Mouse (Mus musculus): ENCODE data around the gene Ier3.

Gene Ier3

DNA sequence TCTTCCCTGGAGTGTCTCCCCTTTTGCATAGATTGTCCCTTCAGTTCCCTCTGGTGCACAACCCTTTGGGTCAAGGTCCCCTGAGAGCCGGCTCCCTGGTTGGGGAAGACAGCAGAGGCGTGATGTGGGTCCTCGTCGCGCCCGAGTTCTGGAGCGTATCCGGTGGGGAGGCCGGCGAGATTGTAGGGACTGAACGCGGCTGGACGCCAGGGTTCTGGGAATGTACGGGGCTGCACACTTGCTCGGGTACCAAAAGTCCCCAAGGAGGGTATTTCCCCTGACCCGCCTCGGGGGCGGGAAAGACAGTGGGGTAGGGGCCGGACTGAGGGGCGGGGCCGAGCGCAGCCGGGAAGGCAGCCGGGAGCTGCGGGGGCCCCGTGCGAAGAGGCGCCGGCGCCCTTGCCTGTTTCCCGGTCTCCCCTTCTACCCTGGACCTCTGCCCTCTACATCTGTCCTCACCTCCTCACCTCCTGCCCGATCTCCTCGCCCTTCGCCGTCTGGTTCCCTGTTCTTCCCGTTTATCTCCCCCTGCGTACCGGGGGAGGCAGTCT is 44.9 kb downstream of the Ier3 start:
- DNase-seq (ENCODE audit: low read depth in 1 of 2, low spot score in 2 of 2) = no peak

DNA sequence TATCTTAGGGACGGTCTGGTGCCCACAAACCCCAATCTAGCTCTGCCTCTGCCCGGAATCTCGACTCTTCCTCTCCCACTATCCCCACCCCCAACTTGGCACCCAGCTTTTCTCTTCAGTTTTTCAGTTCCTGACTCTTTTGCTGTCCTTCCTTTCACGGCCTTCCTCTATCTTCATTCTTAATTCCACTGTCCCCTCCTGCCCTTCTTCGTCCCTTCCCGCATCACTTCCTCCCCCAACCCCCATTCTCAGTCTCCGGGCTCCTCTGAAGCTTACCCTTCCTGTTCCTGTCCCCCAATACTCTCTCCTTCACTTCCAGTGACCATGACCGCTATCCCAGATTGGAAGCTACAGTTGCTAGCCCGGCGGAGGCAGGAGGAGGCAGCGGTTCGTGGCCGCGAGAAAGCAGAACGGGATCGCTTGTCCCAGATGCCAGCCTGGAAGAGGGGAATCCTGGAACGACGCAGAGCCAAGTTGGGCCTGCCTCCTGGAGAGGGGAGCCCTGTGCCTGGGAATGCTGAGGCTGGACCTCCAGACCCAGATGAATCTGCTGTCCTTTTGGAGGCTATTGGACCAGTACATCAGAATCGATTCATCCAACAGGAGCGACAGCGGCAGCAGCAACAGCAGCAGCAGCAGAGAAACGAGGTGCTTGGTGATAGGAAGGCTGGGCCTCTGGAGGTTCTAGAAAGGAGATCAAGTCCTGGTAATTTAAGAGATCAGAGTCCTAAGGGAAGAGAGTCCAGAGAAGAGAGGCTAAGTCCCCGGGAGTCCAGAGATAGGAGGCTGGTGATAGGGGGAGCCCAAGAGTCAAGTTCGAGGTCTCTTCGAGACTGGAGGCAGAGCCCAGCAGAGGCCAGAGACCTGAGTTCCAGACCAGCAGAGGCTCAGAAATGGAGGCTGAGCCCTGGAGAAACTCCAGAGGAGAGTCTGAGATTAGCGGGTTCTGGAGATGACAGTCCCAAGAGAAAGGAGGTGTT is 45.7 kb downstream of the Ier3 start:
- DNase-seq (ENCODE audit: low read depth in 1 of 2, low spot score in 2 of 2) = peak in 1 of 2 experiments; percentile 29

DNA sequence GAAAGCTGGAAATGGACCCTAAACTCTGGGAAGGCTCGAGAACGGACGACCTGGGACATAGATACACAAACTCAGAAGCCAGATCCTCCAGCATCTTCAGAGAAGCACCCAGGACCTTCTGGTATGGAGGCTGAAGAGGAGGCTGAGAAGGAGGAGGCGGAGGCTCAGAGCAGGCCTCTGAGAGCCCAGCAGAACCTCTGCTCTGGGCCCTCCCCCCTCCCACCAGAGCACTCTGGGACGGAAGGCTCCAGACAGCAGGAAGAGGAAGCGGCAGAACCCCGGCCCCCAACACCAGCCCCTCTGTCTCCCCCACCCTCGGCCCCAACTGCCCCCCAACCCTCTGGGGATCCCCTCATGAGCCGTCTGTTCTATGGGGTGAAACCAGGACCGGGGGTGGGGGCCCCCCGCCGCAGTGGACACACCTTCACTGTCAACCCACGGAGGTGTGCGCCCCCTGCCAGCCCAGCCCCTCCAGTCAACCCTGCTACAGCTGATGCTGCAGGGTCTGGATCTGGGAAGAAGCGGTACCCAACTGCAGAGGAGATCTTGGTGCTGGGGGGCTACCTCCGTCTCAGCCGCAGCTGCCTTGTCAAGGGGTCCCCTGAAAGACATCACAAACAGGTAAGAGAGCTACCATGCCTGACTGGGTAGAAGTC is 46.8 kb downstream of the Ier3 start:
- DNase-seq (ENCODE audit: low read depth in 1 of 2, low spot score in 2 of 2) = no peak

DNA sequence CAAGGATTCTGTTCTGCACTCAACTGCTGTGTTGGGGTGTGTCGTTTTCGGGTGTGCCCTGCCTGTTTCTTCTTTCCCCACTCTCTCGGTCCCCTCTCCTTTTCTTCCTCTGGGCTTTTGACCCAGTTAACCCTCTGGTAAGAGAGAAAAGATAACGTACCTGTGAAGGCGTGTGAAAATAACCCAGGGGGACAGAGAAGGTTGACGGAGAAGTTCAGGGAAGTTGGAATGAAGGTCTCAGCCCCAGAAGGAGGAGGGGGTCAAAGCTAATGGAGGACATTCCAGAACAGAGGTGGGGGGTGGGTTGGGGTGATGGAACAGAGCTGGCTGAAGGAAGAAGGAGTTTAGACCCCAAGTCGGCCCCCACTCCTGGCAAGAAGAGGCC is 47.5 kb downstream of the Ier3 start:
- no peak for DNase-seq (ENCODE audit: low read depth in 1 of 2, low spot score in 2 of 2)

DNA sequence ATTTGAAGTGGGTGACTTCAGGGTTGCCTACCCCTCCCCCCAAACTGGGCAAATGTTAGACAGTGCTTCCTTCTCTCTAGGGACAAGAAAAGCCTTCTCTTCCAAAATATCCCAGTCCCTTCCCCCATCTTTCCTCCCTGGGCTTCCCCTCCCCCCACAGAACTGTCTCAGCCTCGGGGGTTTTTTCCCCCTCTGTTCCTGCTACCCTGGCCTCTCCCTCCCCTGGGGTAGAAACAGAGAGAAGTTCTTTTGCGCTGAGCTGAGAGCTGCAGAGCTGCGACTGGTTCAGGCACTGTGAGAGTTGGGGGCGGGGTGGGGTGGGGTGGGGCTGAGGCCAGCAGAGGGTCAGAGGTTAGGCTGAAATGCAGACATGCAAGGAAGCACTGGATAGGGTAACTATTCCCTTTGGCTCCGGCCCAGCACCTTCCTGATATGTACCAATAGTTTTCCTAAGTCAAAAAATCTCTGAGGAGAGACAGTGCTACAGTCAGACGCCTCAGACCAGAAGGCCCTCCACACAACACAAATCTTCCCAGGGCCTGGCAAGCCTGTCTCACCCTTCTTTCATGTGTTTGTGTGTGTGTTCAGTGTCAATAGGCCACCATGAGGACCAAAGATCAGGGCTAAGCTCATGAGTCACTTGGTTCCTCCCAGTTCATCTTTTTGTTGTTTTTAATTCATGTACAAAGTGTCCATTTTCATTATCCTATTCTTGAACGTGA is 48.0 kb downstream of the Ier3 start:
- DNase-seq (ENCODE audit: low read depth in 1 of 2, low spot score in 2 of 2) = no peak

DNA sequence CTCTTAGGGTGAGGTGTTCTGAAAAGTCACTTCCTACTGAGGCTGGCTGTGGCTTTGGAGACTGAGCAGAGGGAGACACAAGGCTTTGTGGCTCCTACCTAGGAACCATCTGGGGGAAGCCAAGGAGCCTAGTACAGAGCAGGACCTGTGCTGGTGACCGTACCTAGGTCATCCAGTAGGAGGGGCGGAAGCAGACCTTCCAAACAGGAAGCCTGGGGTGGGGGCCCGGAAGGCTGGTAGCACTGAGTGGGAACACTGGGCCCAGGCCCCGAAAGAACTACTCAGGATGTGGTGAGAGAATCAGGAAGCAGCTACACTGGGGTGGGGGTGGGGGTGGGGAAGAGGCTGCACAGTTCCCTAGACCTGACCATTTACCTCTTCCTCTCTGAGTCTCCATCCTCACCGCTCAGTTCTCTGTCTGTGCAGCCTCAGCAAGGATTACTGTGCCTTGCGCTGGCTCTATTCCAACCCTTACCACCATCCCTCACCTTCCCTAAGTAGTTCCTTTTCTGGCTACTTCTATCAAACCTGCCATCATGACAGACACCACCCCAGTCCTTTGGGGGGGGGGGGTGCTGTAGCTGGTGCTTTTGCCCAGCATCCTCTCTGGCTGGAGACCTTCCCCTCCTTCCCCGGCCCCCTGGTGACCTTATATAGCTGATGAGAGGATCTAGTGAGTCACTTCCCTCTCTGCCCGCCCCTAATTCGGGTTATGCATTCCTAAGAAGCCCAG is 48.8 kb downstream of the Ier3 start:
- DNase-seq (ENCODE audit: low read depth in 1 of 2, low spot score in 2 of 2) = peak; percentile 68 to 73

DNA sequence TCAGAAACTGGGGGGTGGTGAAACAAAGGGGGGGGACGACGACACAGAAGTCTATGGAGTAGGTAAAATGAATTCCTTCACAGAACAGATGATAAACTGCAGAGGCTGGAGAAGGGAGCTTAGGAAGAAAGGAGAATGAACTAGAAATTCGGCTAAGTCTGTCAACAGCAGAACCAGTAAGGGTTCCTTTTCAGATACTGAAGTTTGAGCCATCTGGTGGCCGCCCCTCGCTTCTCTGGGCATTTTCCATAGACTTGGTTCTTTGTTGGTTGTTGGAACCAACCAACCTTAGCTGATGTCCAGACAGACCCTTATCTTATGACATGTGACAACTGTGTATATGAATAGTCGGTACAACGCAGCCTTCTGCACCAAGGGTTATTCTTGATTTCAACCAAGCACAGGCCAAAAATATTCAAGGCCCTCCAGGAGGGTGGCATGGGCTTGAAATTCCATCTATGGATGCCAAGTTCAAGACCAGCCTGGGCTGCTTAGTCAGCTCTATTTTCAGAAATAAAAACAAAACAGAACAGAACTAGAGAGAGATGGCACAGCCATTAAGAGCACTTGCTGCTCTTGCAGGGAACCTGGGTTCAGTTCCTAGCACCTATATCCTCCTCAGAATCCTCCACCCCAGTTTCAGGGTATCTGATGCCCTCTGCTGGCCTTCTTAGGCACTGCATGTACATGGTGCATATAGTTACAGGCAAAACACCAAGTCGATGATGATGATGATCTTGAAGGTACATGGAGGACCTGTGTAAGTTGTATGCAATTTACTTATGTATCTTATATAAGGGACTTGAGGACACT is 49.6 kb downstream of the Ier3 start:
- peak in 1 of 2 experiments; percentile 51 for DNase-seq (ENCODE audit: low read depth in 1 of 2, low spot score in 2 of 2)
